Mouse (Mus musculus) heart, adult 2 months (tissue): ENCODE data around the gene Tln2. TPM values are rescaled to one million over a fixed set of nuclear protein-coding genes. Genes with fewer than 3 reads are reported as not detected.

ENCODE experiments used
- DNase-seq, 2 experiments: peaks; one replicate each; pipeline ENCODE4 v3.0.0; 2021
- H3K27ac ChIP-seq: fragments of 200-600 bp; 2 replicates; pipeline ENCODE4 v1.8.1; 2022
- H3K27me3 ChIP-seq: fragments of 200-500 bp; 2 replicates; pipeline ENCODE4 v1.6.1; 2012; ENCODE audit warnings: mild to moderate bottlenecking, low read length, inconsistent platforms, mixed read lengths; ENCODE audit not compliant: control insufficient read depth, insufficient read depth
- H3K36me3 ChIP-seq: fragments of 200-500 bp; 2 replicates; pipeline ENCODE4 v1.6.1; 2012; ENCODE audit warnings: low read length, inconsistent platforms; ENCODE audit not compliant: control insufficient read depth, insufficient read depth
- H3K4me1 ChIP-seq: fragments of 200-500 bp; 2 replicates; pipeline ENCODE4 v1.6.1; 2011; ENCODE audit warnings: low read length; ENCODE audit not compliant: control insufficient read depth, insufficient read depth
- H3K4me3 ChIP-seq: fragments of 200-600 bp; 2 replicates; pipeline ENCODE4 v1.8.1; 2022
- H3K79me2 ChIP-seq: fragments of 200-500 bp; replicated peaks from 2 replicates; pipeline ENCODE4 v1.6.1; 2012; ENCODE audit warnings: mild to moderate bottlenecking, inconsistent platforms, low read length, moderate library complexity, mixed read lengths; ENCODE audit not compliant: control insufficient read depth, insufficient read depth
- H3K9ac ChIP-seq: fragments of 200-500 bp; 2 replicates; pipeline ENCODE4 v1.6.1; 2012; ENCODE audit warnings: low read depth, mild to moderate bottlenecking, control low read depth, inconsistent platforms, low read length, mixed read lengths
- CTCF ChIP-seq: fragments of 200-600 bp; IDR thresholded peaks from 2 replicates; pipeline ENCODE4 v1.8.1; 2022; ENCODE audit warnings: antibody characterized with exemption, mild to moderate bottlenecking, moderate library complexity
- EP300 ChIP-seq: fragments of 200-500 bp; IDR thresholded peaks from 2 replicates; pipeline ENCODE4 v1.6.1; 2011; ENCODE audit warnings: low read depth, low read length, control low read depth; ENCODE audit not compliant: insufficient read depth
- POLR2A ChIP-seq: fragments of 200-500 bp; IDR thresholded peaks from 2 replicates; pipeline ENCODE4 v1.6.1; 2011; ENCODE audit warnings: mild to moderate bottlenecking, low read depth, low read length, control low read depth; ENCODE audit not compliant: insufficient read depth
- WGBS: fragments of 180-500 bp; shearing (Covaris S2); methylation state at CpG from one replicate; pipeline ENCODE4 v1.1.7; 2018; 5-methylcytosine and 5-hydroxymethylcytosine counted together
- intact Hi-C: fragments of 180-260 bp; cut with DNase I; formaldehyde crosslinking; loops from one replicate; pipeline ENCODE4 v1.15.1; 2025
- polyA plus RNA-seq: library from polyadenylated mRNA; depleted of rRNA; stranded (reverse); fragments of >200 nt; gene quantifications from 2 replicates; pipeline ENCODE4 v1.2.3, GENCODE M21; 2012
- total RNA-seq, 2 experiments: library from RNA; stranded (reverse); gene quantifications; 2 replicates each; pipeline ENCODE4 v1.2.3; 2021

The Tln2 gene
- total and polyA plus RNA-seq, 3 experiments: 20.1 to 78.2 (median 67.1) TPM

GRCm38 (mm10) chr9:67191488-67192331, 367.8 kb downstream of the Tln2 start:
- intact Hi-C loops: no loop called here
- Histone ChIP-seq H3K9ac (peak overlapping the region; percentile 4), H3K4me1 (no peaks in the 10 kb centered on the region; the same call in 1 of the 2 replicates), H3K27me3 (no peaks in the 10 kb centered on the region), H3K4me3 (peak overlapping the region; percentile 5; the same call in 1 of the 2 replicates), H3K27ac (peak overlapping the region; percentile 86), H3K36me3 (no peaks in the 10 kb centered on the region), H3K79me2 (no peaks in the 10 kb centered on the region)
- 47% methylated on average over 10 of the region's 10 CpGs for WGBS
- DNase-seq: peak; percentile 52 to 71
- TF ChIP-seq EP300 (peak; percentile 97), POLR2A (peak; percentile 48; the same call in 1 of the 2 replicates), CTCF (no peak)

GRCm38 (mm10) chr9:67187686-67188085, 371.8 kb downstream of the Tln2 start:
- no peaks in the 10 kb centered on the region for H3K27me3 ChIP-seq
- peak overlapping the region; percentile 40; the same call in 1 of the 2 replicates for H3K27ac ChIP-seq
- H3K36me3 ChIP-seq: no peaks in the 10 kb centered on the region
- 61% methylated on average over 5 of the region's 5 CpGs for WGBS
- no peaks in the 10 kb centered on the region; the same call in 1 of the 2 replicates for H3K4me1 ChIP-seq
- no peak overlapping the region for H3K4me3 ChIP-seq
- H3K79me2 ChIP-seq: no peaks in the 10 kb centered on the region
- peak in 1 of 2 experiments; percentile 25 for DNase-seq
- TF ChIP-seq CTCF (no peak), POLR2A (no peak), EP300 (no peak)
- no peak overlapping the region for H3K9ac ChIP-seq
- intact Hi-C loops: no loop called here

GRCm38 (mm10) chr9:67187182-67187581, 372.3 kb downstream of the Tln2 start:
- Histone ChIP-seq H3K4me1 (no peaks in the 10 kb centered on the region; the same call in 1 of the 2 replicates), H3K27me3 (no peaks in the 10 kb centered on the region), H3K27ac (no peak overlapping the region), H3K4me3 (no peak overlapping the region), H3K36me3 (no peaks in the 10 kb centered on the region), H3K79me2 (no peaks in the 10 kb centered on the region), H3K9ac (no peak overlapping the region)
- intact Hi-C loops: no loop called here
- 75% methylated on average over 4 of the region's 4 CpGs for WGBS
- TF ChIP-seq EP300 (no peak), POLR2A (no peak), CTCF (no peak)
- DNase-seq: no peak

- H3K4me1 ChIP-seq: no peaks in the 10 kb centered on the region
- H3K27me3 ChIP-seq: no peaks in the 10 kb centered on the region
- H3K79me2 ChIP-seq: no peaks in the 10 kb centered on the region
- TF ChIP-seq EP300 (no peak), POLR2A (no peak), CTCF (no peak)
- intact Hi-C loops: no loop called here
- no peak overlapping the region for H3K9ac ChIP-seq
- H3K27ac ChIP-seq: no peak overlapping the region
- no peak for DNase-seq
- no peaks in the 10 kb centered on the region for H3K36me3 ChIP-seq
- 78% methylated on average over 2 of the region's 2 CpGs for WGBS
- no peak overlapping the region for H3K4me3 ChIP-seq
These were observed 374.9 kb downstream of the Tln2 start for GRCm38 (mm10) chr9:67184556-67184955.

GRCm38 (mm10) chr9:67183520-67183919, 376.0 kb downstream of the Tln2 start:
- TF ChIP-seq EP300: no peak
- no peak for TF ChIP-seq CTCF
- TF ChIP-seq POLR2A: no peak
- H3K79me2 ChIP-seq: no peaks in the 10 kb centered on the region
- H3K4me3 ChIP-seq: no peak overlapping the region
- DNase-seq: no peak
- 92% methylated on average over 2 of the region's 2 CpGs for WGBS
- no peaks in the 10 kb centered on the region for H3K36me3 ChIP-seq
- no peaks in the 10 kb centered on the region for H3K4me1 ChIP-seq
- H3K27me3 ChIP-seq: no peaks in the 10 kb centered on the region
- H3K9ac ChIP-seq: no peak overlapping the region
- intact Hi-C loops: no loop called here
- H3K27ac ChIP-seq: no peak overlapping the region

- no peak overlapping the region for H3K9ac ChIP-seq
- TF ChIP-seq EP300 (no peak), POLR2A (no peak), CTCF (no peak)
- DNase-seq: no peak
- intact Hi-C loops: no loop called here
- H3K27me3 ChIP-seq: no peaks in the 10 kb centered on the region
- H3K36me3 ChIP-seq: no peaks in the 10 kb centered on the region
- no peak overlapping the region for H3K4me3 ChIP-seq
- no peak overlapping the region for H3K27ac ChIP-seq
- no peaks in the 10 kb centered on the region for H3K4me1 ChIP-seq
- H3K79me2 ChIP-seq: no peaks in the 10 kb centered on the region
- 47% methylated on average over 6 of the region's 6 CpGs for WGBS
These were observed 377.5 kb downstream of the Tln2 start for GRCm38 (mm10) chr9:67182006-67182405.
